Mouse (Mus musculus) megakaryocyte, adult 5-6 weeks (primary cell): Measurements from ENCODE around the gene Inhbc. TPM values are rescaled to one million over a fixed set of nuclear protein-coding genes. Genes with fewer than 3 reads are reported as not detected.

Experiments
- ATAC-seq: 2 replicates; pipeline ENCODE4 v1.8.0; 2016; ENCODE audit warnings: mild to moderate bottlenecking, inconsistent platforms; ENCODE audit not compliant: poor library complexity, severe bottlenecking
- total RNA-seq, 2 experiments: library from RNA; stranded (forward) in 1 of 2; stranded (reverse) in 1 of 2; fragments of 153-499, 151-499 nt in 1 of 2; fragments of 221-1000, 200-1000 nt in 1 of 2; gene quantifications; 2 replicates each; pipeline versions ENCODE4 v1.2.3 to v1.2.4; 2015 to 2017

The Inhbc gene
- total RNA-seq, 2 experiments from 2014 or later: not detected

DNA sequence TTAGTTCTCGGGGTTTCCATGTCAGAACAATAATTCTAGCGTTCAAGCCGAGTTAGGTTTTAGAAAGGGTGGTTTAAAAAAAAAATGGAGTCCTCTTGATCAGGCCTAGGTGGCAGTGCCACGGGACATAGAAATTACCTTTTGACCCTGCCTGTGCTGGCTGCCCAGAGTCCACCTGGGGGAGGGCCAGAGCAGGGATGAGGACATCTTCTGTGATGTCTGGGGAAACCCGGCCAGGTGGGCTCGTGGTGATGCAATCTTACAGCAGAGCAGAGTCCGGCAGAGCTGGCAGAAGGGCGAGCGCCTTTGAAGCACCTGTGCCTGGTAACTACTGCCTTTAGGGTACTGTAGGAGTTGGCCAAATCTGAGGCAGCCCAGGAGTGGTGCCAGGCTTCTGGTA lies 18.0 kb downstream of the Inhbc start:
- ATAC-seq: no peak

DNA sequence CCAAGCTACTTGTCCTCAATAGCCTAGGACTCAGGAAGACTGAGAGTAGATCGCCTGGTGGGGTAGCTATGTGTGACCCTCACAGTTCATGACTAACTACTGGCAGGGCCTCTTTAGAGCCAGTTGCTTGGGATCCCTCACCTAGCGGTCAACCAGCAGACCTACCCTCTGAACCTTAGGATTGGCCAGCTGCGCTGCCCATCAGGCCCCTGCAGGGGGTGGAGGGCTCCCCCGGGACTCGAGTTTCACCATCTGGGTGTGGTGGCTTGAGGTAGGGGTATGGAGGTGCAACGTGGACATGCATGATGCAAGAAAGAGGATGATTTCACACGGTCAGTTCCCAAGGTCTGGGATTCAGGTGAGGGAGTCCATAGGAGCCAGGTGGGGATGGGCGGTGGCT lies 18.5 kb downstream of the Inhbc start:
- ATAC-seq: no peak

DNA sequence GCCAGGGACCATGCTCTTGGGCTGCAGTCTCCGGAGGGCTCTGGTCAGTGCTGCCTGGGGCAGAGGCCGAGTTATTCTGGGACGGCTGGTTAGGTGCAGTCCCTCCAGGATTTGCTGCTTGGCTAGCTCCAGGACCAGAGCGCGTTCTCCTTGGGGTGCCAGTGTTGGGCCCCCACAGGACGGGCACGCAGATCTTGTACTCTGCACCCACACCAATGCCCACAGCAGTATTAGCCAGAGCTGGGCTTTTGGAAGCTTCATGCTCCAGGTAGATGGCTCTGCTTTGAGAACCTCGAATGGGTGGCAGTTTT lies 19.0 kb downstream of the Inhbc start:
- no peak for ATAC-seq

DNA sequence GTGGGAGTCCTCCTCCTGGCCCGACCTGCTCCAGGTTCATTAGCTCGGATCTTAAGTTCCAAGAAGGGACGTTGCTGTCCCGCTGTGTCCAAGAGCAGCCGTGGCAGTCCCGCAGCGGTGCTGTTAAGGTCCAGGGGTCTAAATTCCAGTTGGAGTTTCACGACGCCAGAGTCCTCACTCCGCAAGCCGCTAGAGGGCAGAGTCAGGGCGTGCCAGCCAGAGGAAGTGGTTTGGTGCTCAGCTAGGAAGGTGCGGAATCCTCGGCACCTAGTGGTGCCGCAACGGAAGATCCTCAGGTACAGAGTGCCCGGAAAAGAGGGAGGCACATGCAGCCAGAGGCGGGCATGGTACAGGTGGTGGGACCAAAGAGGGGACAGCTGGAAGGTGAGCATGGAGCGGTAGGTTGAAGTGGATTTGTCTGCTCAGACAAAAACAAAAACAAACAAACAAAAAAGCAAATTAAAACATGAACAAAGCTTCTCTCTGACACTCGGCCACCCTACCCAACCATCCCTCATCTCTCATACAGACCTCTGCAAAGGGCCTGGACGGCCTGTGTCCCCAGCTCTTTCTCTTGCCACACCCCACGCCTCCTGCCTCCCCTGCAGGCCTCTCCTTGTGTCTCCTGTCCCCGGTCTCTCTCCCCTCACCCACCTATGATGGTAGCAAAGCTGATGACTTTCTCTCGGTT lies 19.5 kb downstream of the Inhbc start:
- peak; percentile 93 for ATAC-seq

DNA sequence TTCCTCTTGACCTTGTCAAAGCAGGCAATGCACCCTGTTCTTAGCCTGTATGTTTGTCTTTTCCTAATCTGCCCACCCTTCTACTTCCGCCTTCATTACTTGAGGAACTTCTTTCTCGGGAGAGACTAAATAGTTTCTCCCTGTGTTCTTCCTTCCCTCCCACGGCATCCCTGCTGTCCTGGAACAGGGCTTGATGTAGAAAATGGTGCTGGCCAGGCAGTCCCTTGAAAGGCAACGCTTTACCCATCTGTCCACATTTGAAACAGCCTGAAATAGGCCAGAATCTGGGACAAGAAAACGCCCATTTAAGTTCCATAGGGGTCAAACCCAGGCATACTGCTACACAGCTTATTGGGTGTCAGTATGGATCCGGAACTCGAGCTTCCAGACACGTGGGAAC lies 20.4 kb downstream of the Inhbc start:
- no peak for ATAC-seq

DNA sequence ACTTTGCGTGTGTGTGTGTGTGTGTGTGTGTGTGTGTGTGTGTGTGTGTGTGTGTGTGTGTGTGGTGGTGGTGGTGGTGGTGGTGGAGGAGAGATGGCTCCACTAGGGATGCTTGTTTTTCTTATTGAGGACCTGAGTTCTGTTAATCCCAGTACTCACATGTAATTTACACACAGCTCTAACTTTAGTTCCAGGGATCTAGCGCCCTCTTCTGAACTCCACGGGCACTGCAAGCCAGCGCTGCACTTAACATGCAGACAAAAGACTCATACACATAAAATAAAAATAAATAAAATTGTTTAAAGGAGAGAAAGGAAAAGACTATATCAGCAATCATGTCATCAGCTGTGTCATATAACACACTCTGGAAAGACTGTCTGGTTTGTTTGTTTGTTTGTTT lies 21.3 kb downstream of the Inhbc start:
- ATAC-seq: no peak

DNA sequence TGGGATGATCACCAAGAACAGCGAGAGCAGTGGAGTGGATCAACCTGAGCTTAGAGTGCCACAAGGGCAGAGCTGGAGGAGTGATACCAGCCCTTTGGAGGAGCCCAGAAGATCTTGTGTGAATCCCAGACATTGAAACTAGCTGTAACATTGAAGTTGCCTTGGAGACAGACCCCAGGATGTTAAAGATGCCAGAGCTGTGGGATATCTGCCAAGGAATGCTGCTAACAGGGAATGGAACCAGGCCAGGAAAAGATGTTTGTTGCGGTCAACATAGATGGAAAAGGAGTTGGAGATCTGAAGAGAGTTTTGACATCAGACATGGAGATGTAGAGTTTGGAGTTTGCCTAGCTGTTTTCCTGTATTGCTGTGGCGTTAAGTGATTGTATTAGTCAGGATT lies 24.1 kb downstream of the Inhbc start:
- no peak for ATAC-seq

DNA sequence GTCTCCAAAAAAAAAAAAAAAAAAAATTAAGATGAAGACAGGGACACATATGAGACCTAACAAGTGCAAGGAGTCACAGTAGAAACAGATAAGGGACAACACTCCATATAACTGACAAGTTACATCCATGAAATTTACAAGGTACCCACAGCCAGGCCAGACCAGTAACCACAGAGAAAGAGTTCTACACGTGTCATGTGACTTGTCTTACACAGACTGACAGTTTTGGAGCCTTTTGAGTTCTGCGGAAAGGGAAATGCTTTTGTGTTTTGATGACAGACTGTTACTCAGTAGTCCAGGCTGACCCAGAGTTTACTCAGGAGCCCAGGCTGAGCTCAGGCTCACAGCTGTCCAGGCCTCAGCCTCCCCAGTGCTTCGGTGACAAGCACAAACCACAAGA lies 27.2 kb downstream of the Inhbc start:
- no peak for ATAC-seq

DNA sequence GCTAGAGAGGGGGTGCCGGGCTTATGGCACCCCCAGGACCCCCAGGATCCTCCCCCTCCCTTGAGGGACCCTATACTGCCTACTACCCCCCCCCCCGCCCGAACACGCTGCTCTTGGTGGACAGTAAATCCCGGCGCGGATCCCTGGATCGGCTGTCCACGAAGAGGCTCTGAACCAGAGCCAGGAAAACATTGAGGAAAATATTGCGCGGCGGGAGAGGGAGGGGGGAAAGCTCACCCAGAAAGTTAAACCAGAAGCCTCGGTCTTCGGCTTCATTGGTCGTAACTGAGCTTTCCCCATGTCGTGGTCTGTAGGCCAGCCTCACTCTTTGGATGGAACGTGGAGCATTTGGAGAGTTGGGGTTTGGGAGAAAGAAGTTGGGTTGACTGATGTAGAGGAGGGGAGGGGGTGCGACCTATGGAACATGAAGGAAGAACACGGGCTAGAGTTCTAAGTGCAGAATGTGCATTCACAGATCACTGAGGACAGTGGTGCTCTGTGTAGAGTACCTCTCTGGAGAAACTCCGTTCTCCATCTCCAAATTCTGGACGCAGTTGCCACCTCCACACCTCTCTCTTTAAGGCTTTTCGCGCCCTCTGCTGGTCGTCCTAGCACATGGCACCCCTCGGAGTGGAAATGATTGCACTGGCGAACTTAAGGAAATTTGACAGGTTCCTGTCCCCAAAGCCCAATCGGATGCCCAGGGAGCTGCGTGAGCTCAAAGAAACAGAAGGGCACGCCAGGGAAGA lies 28.2 kb downstream of the Inhbc start, which contains the start of gene Gli1:
Gli1 (minus strand) TSS at position 84 of the 749 bp plus-strand sequence.
- peak; percentile 75 for ATAC-seq

DNA sequence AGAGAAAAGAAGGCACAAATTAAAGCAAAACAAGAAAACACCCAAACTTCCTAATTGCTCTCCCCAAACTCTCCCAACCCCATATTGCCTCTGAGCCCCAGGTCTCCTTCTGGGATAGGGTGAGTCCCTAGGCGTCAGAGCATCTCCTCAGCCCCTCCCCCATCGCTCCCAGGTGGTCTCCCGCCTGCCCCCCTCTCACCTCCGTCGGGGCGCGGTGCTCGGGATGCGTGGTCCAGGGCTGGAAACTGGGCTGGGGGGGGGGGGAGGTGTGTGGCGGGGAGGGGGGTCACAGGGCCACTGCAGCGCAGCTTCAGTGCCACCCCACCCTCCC lies 28.9 kb downstream of the Inhbc start:
- ATAC-seq: no peak

DNA sequence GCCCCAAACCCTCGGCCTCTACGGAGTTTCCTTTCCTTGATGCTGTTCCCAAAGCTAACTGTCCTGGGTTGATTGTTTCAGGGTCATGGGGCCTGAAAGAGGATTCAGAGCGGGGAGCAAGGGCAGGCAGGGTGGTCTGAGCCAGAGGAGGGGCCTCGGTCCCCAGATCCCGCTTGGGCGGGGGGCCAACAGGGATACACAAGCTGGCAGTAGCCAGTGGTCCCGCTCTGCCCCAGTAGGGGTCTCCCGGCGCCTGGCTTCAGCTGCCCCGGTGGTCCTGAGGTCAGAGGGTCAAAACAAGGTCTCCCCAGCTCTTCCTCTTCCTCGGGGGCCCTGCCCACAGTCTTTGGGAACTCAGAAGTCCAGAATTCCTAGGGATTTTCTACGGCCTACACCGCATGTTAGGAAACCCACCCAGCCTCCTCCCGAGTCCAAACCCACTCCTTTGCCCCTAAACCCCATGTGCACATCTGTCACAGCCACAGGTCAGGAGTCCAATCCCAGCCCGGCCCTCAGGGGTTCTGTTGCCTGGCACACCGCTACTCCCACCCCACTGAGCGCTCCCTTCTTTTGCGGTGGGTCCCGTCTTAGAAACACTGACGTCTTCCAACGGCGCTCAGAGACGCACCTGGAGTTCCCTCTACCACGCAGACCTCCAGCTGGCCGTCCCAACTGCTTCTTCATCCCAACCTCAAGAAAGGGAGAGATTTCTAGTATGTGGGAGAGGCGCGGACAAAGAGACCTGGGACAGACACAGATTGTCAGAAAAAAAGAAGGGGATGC lies 29.5 kb downstream of the Inhbc start:
- no peak for ATAC-seq

DNA sequence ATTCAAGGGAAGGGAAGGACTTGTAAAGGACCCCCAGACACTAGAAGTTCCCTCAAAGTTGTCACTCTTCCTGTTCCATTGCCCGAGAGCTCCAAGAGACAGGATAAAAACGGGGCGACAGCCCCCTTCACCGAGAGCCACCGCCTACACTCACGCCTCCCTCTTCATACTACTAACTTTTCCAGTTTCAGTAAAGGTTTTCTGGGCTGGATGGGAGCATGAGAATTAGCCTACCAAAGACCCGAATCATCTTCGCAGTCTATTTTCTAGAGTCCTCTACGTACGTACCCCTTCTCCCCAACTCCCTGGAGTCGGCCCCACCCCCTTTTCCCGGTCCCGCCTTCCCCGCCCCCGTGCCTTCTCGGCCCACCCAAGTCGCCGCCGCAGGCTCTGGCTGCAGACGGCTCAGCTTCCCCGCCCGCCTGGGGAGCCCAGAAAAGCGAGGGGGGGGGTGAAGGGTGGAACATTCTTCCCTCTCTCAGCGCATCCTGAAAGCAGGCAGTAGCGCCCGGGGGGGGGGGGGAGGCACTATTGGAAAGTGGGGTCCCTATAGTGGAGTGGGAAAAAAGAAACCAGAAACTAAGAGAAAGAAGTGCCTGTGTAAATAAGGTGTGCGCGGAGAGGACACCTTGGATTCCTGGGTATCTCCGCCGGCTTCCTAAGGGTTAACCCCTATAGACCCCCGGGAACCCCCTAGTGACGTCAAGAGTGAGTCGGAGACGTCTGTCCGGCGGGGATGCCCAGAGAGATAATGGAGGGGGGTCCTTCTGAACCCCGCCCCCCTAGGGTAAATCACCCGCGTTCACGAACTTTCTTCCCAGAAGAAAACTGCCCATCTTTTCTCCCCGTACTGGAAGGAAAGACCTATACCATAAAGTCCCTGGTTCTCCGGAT lies 30.3 kb downstream of the Inhbc start:
- ATAC-seq: no peak

DNA sequence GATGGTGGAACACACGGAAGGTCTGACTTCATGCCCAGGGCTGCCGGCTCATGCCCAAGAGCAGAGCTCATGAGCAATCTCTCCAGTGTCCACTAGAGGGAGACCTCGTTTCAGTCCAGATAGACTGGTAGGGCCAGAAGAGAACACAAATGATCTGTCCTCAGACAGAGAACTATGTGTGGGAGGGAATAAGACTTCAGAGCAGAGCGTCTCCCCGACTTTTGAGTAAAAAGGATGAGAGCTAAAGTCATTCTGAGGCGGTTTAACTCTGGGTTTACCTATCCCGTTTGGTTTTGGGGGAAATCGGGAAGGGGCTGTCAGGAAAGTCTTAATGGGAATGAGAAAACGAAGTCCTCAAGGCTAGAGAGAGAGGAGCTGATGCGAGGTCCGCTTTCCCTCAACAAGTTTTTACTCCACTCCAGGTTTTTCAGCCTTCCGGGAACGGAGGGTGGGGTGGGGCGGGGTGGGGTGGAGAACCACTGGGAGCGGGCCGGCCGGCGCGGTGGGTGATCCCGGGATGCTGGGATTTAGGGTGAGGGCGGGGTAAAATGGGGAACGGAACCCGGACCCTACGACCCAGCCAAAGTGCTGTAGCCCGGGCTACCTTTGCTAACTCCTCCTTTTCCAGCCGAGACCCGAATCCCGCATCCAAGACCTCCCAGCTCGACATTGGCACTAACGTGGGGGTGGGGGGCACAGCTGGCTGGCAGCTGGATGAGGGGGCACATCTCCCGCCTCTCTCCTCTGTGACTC lies 31.1 kb downstream of the Inhbc start:
- peak; percentile 88 for ATAC-seq

DNA sequence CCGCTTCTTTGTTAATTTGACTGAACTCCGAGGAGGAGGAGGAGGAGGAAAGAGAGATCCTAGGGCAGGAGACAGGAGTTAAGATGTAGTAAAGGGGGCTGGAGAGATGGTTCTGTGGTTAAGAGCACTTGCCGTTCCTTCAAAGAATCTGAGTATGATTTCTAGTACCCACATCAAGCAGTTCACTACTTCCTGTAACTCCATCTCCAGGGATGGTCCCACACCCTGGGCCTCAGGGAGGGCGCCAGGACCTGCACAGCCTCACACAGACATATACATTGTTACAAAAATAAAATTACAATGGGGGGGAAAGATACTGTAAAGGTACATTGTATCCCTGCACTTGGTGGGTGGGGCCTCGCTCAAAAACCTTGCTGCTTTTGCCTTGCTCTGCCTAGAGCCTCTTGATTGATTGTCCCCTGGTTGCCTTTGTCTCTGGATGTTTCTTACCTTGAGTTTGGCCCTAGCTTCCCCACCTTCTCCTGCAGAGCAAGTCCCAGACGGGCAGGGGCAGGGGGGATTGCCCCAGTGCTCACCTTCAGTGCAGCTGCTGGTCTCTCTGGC lies 32.6 kb downstream of the Inhbc start:
- ATAC-seq: no peak

DNA sequence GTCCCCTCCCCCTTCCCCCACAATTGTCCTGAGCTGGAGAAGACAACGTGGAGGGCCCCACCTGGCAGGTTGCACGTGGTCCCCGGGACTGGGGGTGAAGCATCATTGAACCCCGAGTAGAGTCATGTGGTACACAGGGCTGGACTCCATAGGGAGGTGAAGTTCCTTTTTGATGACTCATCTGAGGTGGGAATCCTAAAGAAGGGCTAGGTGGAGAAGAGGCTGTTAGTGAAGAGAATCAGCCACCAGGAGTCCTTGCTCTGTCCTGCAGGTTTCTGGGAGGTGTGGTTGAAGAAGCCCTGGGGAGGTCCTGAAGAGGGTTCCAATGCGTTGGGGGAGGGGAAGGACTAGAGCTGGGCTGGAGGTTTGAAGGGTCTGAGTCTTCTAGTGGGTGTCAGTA lies 33.3 kb downstream of the Inhbc start:
- no peak for ATAC-seq

DNA sequence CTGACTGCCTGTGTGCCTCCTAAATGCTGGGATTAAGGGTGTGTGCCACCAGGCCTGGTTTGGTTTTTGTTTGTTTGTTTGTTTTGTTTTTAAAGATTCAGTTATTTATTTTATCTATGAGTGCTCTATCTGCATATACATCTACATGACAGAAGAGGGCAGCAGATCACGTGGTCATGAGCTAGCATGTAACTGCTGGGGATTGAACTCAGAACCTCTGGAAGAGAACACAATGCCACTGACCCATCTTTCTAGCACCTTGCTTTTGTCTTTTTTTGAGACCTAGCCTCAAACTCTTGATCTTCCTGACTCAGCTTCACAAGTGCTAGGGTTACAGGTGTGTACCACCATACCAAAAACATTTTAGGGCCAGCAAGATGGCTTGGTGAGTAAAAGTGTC lies 35.0 kb downstream of the Inhbc start:
- ATAC-seq: no peak

DNA sequence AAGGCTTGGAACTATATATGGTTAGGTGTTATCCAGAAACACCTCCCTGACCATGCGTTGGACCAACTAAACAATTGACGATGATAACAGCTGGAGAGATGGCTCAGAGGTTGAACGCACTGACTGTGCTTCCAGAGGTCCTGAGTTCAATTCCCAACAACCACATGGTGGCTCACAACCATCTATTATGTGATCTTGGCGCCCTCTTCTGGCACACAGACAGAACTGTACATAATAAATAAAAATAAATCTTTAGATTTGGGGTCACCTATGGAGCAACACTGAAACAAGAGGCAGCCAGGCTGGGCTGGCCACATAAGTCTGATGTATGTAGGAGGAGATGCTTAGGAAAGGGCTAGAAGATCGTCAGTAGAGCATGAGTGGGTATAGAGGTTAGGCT lies 37.1 kb downstream of the Inhbc start:
- peak; percentile 58 for ATAC-seq

DNA sequence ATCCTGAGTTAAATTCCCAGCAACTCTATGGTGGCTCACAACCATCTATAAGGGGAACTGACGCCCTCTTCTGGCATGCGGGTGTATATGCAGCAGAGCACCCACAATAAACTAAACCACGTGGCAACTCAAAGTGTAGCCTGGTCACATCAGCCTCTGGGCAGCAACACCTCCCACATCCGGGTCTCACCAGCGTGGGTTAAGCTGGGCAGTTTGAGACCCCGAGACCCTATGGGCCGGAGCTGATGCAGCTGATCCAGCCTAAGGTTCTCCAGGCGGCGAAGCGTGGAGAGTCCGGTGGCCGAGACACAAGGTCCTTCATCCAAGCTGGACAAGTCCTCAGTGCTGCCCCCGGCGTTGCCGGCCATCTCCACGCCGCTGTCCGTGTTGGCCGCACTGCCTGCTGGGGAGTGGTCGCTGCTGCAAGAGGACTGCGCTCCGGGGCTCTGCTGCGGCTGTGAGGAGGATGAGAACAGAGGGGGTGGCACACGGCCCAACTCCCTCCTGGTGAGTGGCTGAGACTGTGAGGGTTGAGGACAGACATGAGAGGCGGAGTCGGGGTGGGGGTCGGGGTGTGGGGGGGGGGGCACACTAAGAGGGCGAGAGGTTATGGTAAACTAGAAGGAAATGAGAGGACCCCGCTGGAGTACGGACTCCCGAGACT lies 37.9 kb downstream of the Inhbc start:
- peak; percentile 31; the same call in 1 of the 2 replicates for ATAC-seq

DNA sequence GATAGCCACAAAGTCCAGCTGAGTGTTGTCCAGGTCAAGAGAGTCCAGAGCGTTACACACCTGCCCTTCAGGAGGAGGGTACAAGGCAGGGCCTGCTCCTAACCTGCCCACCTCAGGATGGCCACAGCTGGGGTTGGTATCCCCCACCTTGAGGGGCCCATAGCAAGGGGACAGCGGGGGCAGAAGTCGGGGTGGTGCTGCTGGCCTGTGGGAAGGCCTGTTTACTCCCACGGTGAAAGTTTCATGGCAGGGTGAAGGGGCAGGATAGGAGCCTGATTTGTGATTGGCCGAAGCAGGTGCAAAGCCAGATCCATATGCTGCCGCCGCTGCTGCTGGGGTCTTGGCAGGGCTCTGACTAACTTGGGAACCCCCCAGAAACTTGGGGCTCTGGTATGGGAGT lies 40.0 kb downstream of the Inhbc start:
- ATAC-seq: no peak
